ENCODE assay signal across 14 mouse cellular contexts in the genomic region with DNA sequence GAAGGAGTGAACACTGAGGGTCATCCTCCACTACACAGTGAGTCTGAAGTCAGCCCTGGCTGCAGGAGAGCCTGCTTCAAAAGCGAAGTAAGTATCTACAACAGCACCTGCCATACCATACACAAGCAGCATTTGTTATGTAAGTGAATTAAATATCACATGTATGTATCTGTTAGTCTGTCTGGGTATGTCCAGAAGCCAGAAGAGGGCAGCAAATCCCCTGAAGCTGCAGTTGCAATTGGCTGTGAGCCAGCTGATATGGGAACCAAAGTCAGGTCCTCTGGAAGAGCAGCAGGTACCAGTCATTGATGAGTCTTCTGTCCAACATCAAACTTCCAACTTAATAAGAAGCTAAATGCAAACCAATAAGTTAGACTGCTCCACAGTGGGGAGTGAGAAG.
DNase-seq lines count a peak whose midpoint lies in the region; ATAC-seq and TF ChIP-seq lines count a peak whose summit lies in the region.
"Had no signal": no experiment of that assay in that cellular context is flagged by ENCODE, and none has a peak within 500 bp of the region (broad histone marks: within the 10 kb centered on the region; RNA-seq: fewer than 3 reads in every experiment).

No protein-coding gene starts in this region.

- H3K27me3 ChIP-seq in kidney, adult 2 months (replicated peaks; ENCODE audit: control insufficient read depth, insufficient read depth, low read length), result no peaks in the 10 kb centered on the region
- H3K27me3 ChIP-seq: embryonic facial prominence, embryonic 13.5 days; megakaryocyte, embryonic 14.5 days had no signal

- no peak overlapping the region for H3K27ac ChIP-seq in kidney, adult 2 months (ENCODE audit: insufficient read depth, low read depth, low read length)
- H3K27ac ChIP-seq: embryonic facial prominence, embryonic 13.5 days; hindbrain, embryonic 14.5 days; limb, embryonic 10.5 days had no signal

- H3K4me3 ChIP-seq in kidney, adult 2 months (ENCODE audit: insufficient read depth, low read depth, low read length), result no peak overlapping the region
- H3K4me3 ChIP-seq: embryonic facial prominence, embryonic 13.5 days; limb, embryonic 10.5 days; megakaryocyte, embryonic 14.5 days had no signal

- WGBS in kidney, adult 2 months, result 96% methylated on average over 1 of the region's 1 CpGs

- H3K4me1 ChIP-seq in kidney, adult 2 months (ENCODE audit: control insufficient read depth, insufficient read depth, low read length), result peaks cover 6% of the 10 kb centered on the region; the same call in 1 of the 2 replicates

- TF ChIP-seq CTCF in kidney, adult 2 months (conservative IDR thresholded peaks at IDR 0.05; ENCODE audit: insufficient read depth, insufficient read length, low read depth, low read length), result peak; percentile 43

- DNase-seq in CD4-positive, CD25-positive, alpha-beta regulatory T cell, adult 2 months (ENCODE audit: low read depth, low spot score), result peak; percentile 33
- DNase-seq in kidney, adult 2 months, result peak; percentile 33
- DNase-seq in kidney, adult 11 months, result no peak
- DNase-seq in retina, postnatal 1 day, result peak; percentile 27
- no peak for DNase-seq in retina, embryonic 14.5 days (ENCODE audit: low spot score)
- peak; percentile 5 for DNase-seq in skeletal muscle tissue, adult 2 months (ENCODE audit: low read depth, low spot score)
- DNase-seq in right cerebral cortex, postnatal 4 days, result no peak
- DNase-seq: heart, adult 11 months; right cerebral cortex, postnatal 25 days had no signal

- TF ChIP-seq POLR2A in kidney, adult 2 months (IDR thresholded peaks at IDR 0.05; ENCODE audit: low read depth, low read length), result no peak

- no peaks in the 10 kb centered on the region for H3K36me3 ChIP-seq in kidney, adult 2 months (ENCODE audit: control insufficient read depth, insufficient read depth, low read length)
- H3K36me3 ChIP-seq: embryonic facial prominence, embryonic 13.5 days had no signal

- no peak for ATAC-seq in CD4-positive, CD25-positive, alpha-beta regulatory T cell, adult 4 months

Comparison
In these comparisons a context has a peak if more than half of its experiments do, and no peak if none do; other contexts are left out.
1. DNase-seq: peak in CD4-positive, CD25-positive, alpha-beta regulatory T cell, adult 2 months (single experiment), kidney, adult 2 months (single experiment), retina, postnatal 1 day (single experiment) and skeletal muscle tissue, adult 2 months (single experiment); none in kidney, adult 11 months (single experiment), retina, embryonic 14.5 days (single experiment) and right cerebral cortex, postnatal 4 days (single experiment).